Mouse (Mus musculus) heart, embryonic 11.5 days (tissue): Measurements from ENCODE around the gene Ogfod3. TPM values are rescaled to one million over a fixed set of nuclear protein-coding genes. Genes with fewer than 3 reads are reported as not detected.

ENCODE experiments used
- ATAC-seq: fragments of 200-750 bp; cut with Nextera tagmentation; replicated peaks from 2 replicates; pipeline ENCODE4 v1.8.0; 2017; ENCODE audit warnings: moderate library complexity; ENCODE audit not compliant: insufficient number of reproducible peaks, low FRiP score, low TSS enrichment
- H3K27ac ChIP-seq: fragments of 300-500 bp; sonication (generic); 2 replicates; pipeline ENCODE4 v1.5.1; 2014; ENCODE audit warnings: mild to moderate bottlenecking, low read depth, low read length
- H3K27me3 ChIP-seq: fragments of 300-500 bp; sonication (generic); 2 replicates; pipeline ENCODE4 v1.6.1; 2014; ENCODE audit warnings: mild to moderate bottlenecking, low read length, mixed read lengths; ENCODE audit not compliant: control insufficient read depth, insufficient read depth
- H3K36me3 ChIP-seq: fragments of 300-500 bp; sonication (generic); 2 replicates; pipeline ENCODE4 v1.6.1; 2014; ENCODE audit warnings: mild to moderate bottlenecking, low read length, moderate library complexity, mixed read lengths; ENCODE audit not compliant: control insufficient read depth, insufficient read depth
- H3K4me1 ChIP-seq: fragments of 300-500 bp; sonication (generic); 2 replicates; pipeline ENCODE4 v1.6.1; 2014; ENCODE audit warnings: low read length; ENCODE audit not compliant: control insufficient read depth, insufficient read depth
- H3K4me2 ChIP-seq: fragments of 300-500 bp; sonication (generic); 2 replicates; pipeline ENCODE4 v1.6.1; 2014; ENCODE audit warnings: mild to moderate bottlenecking, moderate library complexity
- H3K4me3 ChIP-seq: fragments of 300-500 bp; sonication (generic); 2 replicates; pipeline ENCODE4 v1.5.1; 2014; ENCODE audit warnings: low read depth, low read length
- H3K9ac ChIP-seq: fragments of 300-500 bp; sonication (generic); 2 replicates; pipeline ENCODE4 v1.6.1; 2014; ENCODE audit warnings: mild to moderate bottlenecking, low read depth, low read length, moderate library complexity
- H3K9me3 ChIP-seq: fragments of 300-500 bp; sonication (generic); replicated peaks from 2 replicates; pipeline ENCODE4 v1.6.1; 2016; ENCODE audit warnings: low read length; ENCODE audit not compliant: control insufficient read depth
- WGBS: fragments of 180-500 bp; shearing (Covaris S2); extraction: QIAGEN DNeasy Blood & Tissue Kit; methylation state at CpG from one replicate; pipeline ENCODE4 v1.1.7; 2014; ENCODE audit not compliant: insufficient replicate concordance; 5-methylcytosine and 5-hydroxymethylcytosine counted together
- polyA plus RNA-seq: library from polyadenylated mRNA; unstranded; fragments of >200 nt; fragmentation: Nextera tagmentation; extraction: Ambion mirVana; gene quantifications from 2 replicates; pipeline ENCODE4 v1.2.1, GENCODE M21; 2014

Ogfod3 gene
- polyA plus RNA-seq, 1 experiment from 2014 or later = 25.3 TPM

DNA sequence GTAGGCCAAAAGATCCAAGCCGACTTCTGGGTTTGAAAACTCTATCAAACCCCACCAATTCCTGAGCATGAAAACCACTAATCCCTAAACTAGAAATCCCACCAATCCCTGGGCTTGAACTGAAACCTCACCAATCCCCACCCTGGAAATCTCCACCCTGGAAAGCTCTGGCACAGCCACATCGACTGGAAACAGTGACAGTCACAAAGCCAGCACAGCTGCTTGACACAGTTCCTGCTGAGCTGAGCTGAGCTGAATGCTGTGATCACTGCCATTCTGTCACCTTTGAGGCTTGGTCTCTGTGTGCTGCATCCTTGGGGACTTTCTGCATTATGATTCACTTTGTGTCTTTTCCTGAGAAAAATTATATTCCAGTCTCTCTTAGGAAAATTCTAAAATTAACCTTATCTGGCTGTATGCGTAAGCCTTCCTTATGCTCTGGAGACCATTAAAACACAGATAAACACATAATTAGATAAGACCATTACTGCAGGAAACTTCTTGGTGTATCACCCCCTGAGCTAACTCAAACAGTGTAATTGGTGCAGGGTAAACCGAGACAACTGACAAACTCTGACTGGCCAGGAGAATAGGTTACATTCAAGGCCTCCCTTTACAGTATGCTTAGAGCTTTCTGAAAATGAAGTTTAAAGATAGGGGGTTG is 27.2 kb upstream of the Ogfod3 start:
- Histone ChIP-seq H3K27me3 (no peaks in the 10 kb centered on the region), H3K9ac (0 out of 2 replicates have a peak overlapping the region, but pooled peaks have one; percentile 39), H3K4me2 (no peak overlapping the region), H3K4me3 (no peak overlapping the region), H3K9me3 (no peaks in the 10 kb centered on the region), H3K36me3 (no peaks in the 10 kb centered on the region), H3K27ac (peak overlapping the region; percentile 68), H3K4me1 (peaks cover 18% of the 10 kb centered on the region)
- no peak for ATAC-seq
- WGBS = 37% methylated on average over 4 of the region's 4 CpGs

- Histone ChIP-seq H3K4me1 (peaks cover 17% of the 10 kb centered on the region), H3K9ac (no peak overlapping the region), H3K27me3 (no peaks in the 10 kb centered on the region), H3K36me3 (no peaks in the 10 kb centered on the region), H3K9me3 (no peaks in the 10 kb centered on the region), H3K4me3 (no peak overlapping the region), H3K27ac (peak overlapping the region; percentile 68), H3K4me2 (no peak overlapping the region)
- WGBS = 70% methylated on average over 4 of the region's 4 CpGs
- ATAC-seq = no peak
These were observed 26.7 kb upstream of the Ogfod3 start for GRCm38 (mm10) chr11:121231191-121231590.

DNA sequence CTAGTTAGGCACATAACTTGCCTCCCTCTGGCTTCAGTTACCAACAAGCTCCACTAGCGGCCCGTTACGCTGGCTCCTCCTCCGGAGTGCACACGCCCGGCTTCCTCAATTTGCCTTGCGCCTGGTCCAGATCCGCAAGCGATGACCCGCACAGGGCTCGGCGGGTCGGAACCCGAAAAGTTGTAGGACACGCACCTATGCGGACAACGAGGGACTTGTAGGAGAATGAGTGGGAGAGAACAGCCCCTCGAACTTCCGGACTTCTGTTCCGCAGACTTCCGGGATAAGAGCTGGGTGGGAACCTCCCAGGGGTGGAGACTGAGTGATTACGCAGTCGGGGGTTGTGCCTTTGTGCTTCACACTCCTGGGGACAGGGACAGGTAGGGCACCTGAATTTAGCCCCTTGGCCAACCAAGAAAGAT is 24.5 kb upstream of the Ogfod3 start, which contains the start of gene Cybc1:
Gene Cybc1, minus strand, starts transcription at position 305 of the 422 bp plus-strand sequence.
- H3K27me3 ChIP-seq = no peaks in the 10 kb centered on the region
- H3K4me1 ChIP-seq = peaks cover 13% of the 10 kb centered on the region
- ATAC-seq = peak; percentile 76
- peak within 1 kb of the TSS; percentile 89 for H3K4me3 ChIP-seq
- H3K27ac ChIP-seq = peak within 1 kb of the TSS; percentile 78
- peak within 1 kb of the TSS; percentile 81 for H3K4me2 ChIP-seq
- peak within 1 kb of the TSS; percentile 82 for H3K9ac ChIP-seq
- no peaks in the 10 kb centered on the region for H3K9me3 ChIP-seq
- under 1% methylated on average over 23 of the region's 23 CpGs for WGBS
- peaks cover 9% of the 10 kb centered on the region for H3K36me3 ChIP-seq

- H3K9me3 ChIP-seq = no peaks in the 10 kb centered on the region
- H3K27me3 ChIP-seq = no peaks in the 10 kb centered on the region
- ATAC-seq = no peak; the same call in 1 of the 2 replicates
- peak overlapping the region; percentile 78 for H3K27ac ChIP-seq
- peak overlapping the region; percentile 89 for H3K4me3 ChIP-seq
- H3K9ac ChIP-seq = peak overlapping the region; percentile 82
- peaks cover 15% of the 10 kb centered on the region for H3K36me3 ChIP-seq
- WGBS = 22% methylated on average over 21 of the region's 21 CpGs
- H3K4me2 ChIP-seq = peak overlapping the region; percentile 81
- H3K4me1 ChIP-seq = peaks cover 13% of the 10 kb centered on the region
These were observed 23.9 kb upstream of the Ogfod3 start for GRCm38 (mm10) chr11:121228129-121229017.

DNA sequence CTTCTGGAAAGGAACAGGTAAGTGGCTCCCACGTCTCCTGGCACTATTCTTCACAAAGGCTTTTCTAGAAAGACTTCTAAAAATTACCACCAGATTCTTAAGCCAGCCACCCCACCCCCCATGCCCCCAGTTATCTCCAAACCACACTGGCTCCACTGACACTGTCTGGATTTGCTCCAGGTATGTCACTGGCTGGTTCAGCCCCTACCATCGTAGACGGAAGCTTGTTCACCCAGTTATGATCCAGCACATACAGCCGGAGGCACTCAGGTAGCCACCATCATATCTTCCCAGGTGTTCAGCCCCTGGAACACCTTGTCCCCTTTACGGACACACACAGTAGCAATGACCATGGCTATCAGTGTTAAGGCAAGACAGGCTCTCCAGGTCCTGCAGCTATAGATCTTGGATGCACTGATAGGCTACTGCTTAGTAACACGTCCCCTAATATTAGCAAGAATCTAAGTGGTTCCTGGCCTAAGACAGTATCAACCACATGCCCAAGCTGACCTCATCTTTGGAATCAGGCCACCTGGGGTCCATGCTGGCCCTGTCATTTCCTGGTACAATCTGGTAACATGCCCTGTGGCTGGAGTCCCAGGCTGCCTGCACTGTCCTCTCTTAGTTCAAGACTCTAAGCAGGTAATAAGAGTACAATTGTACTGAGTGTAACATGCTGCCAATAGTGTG is 17.0 kb upstream of the Ogfod3 start:
- Histone ChIP-seq H3K9me3 (no peaks in the 10 kb centered on the region), H3K27me3 (no peaks in the 10 kb centered on the region), H3K27ac (no peak overlapping the region), H3K9ac (no peak overlapping the region), H3K4me2 (no peak overlapping the region), H3K4me1 (no peaks in the 10 kb centered on the region), H3K36me3 (peaks cover 36% of the 10 kb centered on the region), H3K4me3 (no peak overlapping the region)
- no peak for ATAC-seq
- 77% methylated on average over 6 of the region's 6 CpGs for WGBS

DNA sequence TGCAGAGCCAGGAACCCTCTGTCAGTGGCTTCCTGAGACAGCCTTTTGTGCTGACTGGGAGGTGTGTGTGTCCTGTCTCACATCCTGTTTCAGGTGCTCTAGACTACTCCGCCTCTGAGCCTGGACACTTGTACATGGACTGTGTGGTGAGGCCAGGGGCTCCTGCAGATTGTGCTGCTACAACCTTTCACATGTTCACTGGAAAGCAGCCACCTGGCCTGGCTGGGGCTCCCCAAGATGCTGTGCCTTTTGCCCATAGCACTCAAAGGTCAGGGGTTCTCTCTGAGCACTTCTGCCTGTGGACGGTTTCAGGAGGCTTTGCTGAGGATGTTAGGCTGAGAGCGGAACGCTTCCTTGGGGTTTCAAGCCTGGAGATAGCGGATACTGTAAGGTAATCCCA is 16.3 kb upstream of the Ogfod3 start:
- Histone ChIP-seq H3K36me3 (peaks cover 36% of the 10 kb centered on the region), H3K27ac (no peak overlapping the region), H3K27me3 (no peaks in the 10 kb centered on the region), H3K9ac (no peak overlapping the region), H3K4me2 (no peak overlapping the region), H3K4me3 (no peak overlapping the region), H3K9me3 (no peaks in the 10 kb centered on the region), H3K4me1 (no peaks in the 10 kb centered on the region)
- no peak for ATAC-seq
- 82% methylated on average over 5 of the region's 5 CpGs for WGBS

GRCm38 (mm10) chr11:121219776-121220175 is 15.3 kb upstream of the Ogfod3 start:
- 85% methylated on average over 11 of the region's 11 CpGs for WGBS
- Histone ChIP-seq H3K4me1 (no peaks in the 10 kb centered on the region), H3K36me3 (peaks cover 32% of the 10 kb centered on the region), H3K9ac (no peak overlapping the region), H3K4me2 (no peak overlapping the region), H3K27me3 (no peaks in the 10 kb centered on the region), H3K27ac (no peak overlapping the region), H3K4me3 (no peak overlapping the region), H3K9me3 (no peaks in the 10 kb centered on the region)
- ATAC-seq = no peak

GRCm38 (mm10) chr11:121216831-121217230 is 12.3 kb upstream of the Ogfod3 start:
- no peak overlapping the region for H3K4me3 ChIP-seq
- H3K4me2 ChIP-seq = no peak overlapping the region
- no peak overlapping the region for H3K27ac ChIP-seq
- H3K36me3 ChIP-seq = peaks cover 8% of the 10 kb centered on the region
- no peaks in the 10 kb centered on the region for H3K9me3 ChIP-seq
- H3K4me1 ChIP-seq = no peaks in the 10 kb centered on the region
- no peaks in the 10 kb centered on the region for H3K27me3 ChIP-seq
- no peak overlapping the region for H3K9ac ChIP-seq
- 91% methylated on average over 3 of the region's 3 CpGs for WGBS
- no peak for ATAC-seq
